Mouse (Mus musculus): ENCODE measurements around the gene Myom1. TPM values are rescaled to one million over a fixed set of nuclear protein-coding genes. Genes with fewer than 3 reads are reported as not detected.

The Myom1 gene
- polyA plus RNA-seq, 1 experiment, result 18.6 TPM

- DNase-seq, result no peak
- TF ChIP-seq CTCF (IDR thresholded peaks at IDR 0.05; ENCODE audit: insufficient read depth, low read length) (no peak), POLR2A (IDR thresholded peaks at IDR 0.05; ENCODE audit: borderline replicate concordance, extremely low read depth, low read depth, low read length) (no peak)
- H3K4me3 ChIP-seq (replicated peaks; ENCODE audit: extremely low read depth, low read depth, low read length), result peak overlapping the region; percentile 32
- 27% methylated on average over 2 of the region's 2 CpGs for WGBS
- peaks cover 34% of the 10 kb centered on the region for H3K4me1 ChIP-seq (ENCODE audit: control insufficient read depth, insufficient read depth, low read length)
Measured at GRCm38 (mm10) chr17:71000255-71000654, 2.2 kb upstream of the Myom1 start.

DNA sequence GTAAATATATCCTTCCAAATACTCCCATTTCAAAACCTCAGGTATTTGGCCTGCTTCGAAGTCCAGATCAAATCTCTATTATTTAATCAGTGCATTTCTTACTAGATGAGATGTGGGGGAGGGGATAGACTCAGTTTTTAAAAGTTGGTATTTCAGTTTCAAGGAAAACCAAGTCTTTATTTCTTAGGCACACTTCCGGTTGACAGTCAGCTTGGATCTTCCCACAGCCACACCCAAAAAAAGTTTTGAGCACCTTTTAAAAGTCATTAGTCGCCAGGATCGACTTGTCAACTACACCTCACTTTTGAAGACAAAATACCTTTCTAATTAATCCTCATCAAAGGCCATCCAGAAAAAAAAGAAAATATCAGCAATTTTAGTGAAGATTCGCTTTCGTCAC is 1.4 kb upstream of the Myom1 start:
- H3K4me1 ChIP-seq (ENCODE audit: control insufficient read depth, insufficient read depth, low read length), result peaks cover 34% of the 10 kb centered on the region
- no peak for DNase-seq
- H3K4me3 ChIP-seq (replicated peaks; ENCODE audit: extremely low read depth, low read depth, low read length), result peak overlapping the region; percentile 98
- no peak for TF ChIP-seq CTCF (IDR thresholded peaks at IDR 0.05; ENCODE audit: insufficient read depth, low read length)
- no peak for TF ChIP-seq POLR2A (IDR thresholded peaks at IDR 0.05; ENCODE audit: borderline replicate concordance, extremely low read depth, low read depth, low read length)
- 2% methylated on average over 6 of the region's 6 CpGs for WGBS

DNA sequence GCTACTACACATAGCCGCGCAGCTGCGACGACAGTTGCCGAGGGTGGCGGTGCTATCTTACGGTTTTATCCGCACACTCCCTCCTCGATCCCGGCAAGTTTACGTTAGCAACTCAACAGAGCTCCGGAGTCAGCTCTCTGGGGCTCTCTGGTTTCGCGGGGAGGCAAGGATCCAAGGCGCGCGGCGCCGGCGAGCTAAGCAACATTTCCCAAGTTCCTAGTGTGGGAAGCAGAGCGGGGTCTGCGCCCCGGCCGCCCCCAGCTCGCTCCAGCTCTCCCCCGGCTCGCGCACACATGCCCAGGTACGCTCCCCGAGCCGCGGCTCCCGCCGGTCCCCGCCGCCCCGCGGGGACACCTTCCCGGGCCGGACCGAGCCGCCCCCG is 743 bp upstream of the Myom1 start:
- peak; percentile 72 for DNase-seq
- H3K4me1 ChIP-seq (ENCODE audit: control insufficient read depth, insufficient read depth, low read length), result peaks cover 30% of the 10 kb centered on the region
- no peak for TF ChIP-seq CTCF (IDR thresholded peaks at IDR 0.05; ENCODE audit: insufficient read depth, low read length)
- TF ChIP-seq POLR2A (IDR thresholded peaks at IDR 0.05; ENCODE audit: borderline replicate concordance, extremely low read depth, low read depth, low read length), result no peak; the same call in 1 of the 2 replicates
- H3K4me3 ChIP-seq (replicated peaks; ENCODE audit: extremely low read depth, low read depth, low read length), result peak overlapping the region; percentile 98
- under 1% methylated on average over 27 of the region's 43 CpGs for WGBS

GRCm38 (mm10) chr17:71002744-71003094 is 286 bp downstream of the Myom1 start, which contains the start of gene Myl12a:
Gene Myl12a, minus strand, starts transcription at chr17:71002878.
- TF ChIP-seq CTCF (IDR thresholded peaks at IDR 0.05; ENCODE audit: insufficient read depth, low read length) (no peak), POLR2A (IDR thresholded peaks at IDR 0.05; ENCODE audit: borderline replicate concordance, extremely low read depth, low read depth, low read length) (no peak)
- WGBS, result 2% methylated on average over 14 of the region's 14 CpGs
- no peak for DNase-seq
- Histone ChIP-seq H3K4me1 (ENCODE audit: control insufficient read depth, insufficient read depth, low read length) (peaks cover 26% of the 10 kb centered on the region), H3K4me3 (replicated peaks; ENCODE audit: extremely low read depth, low read depth, low read length) (peak within 1 kb of the TSS; percentile 98)

GRCm38 (mm10) chr17:71003112-71003511 is 679 bp downstream of the Myom1 start:
- peaks cover 24% of the 10 kb centered on the region for H3K4me1 ChIP-seq (ENCODE audit: control insufficient read depth, insufficient read depth, low read length)
- DNase-seq, result no peak
- H3K4me3 ChIP-seq (replicated peaks; ENCODE audit: extremely low read depth, low read depth, low read length), result no peak overlapping the region
- WGBS, result 37% methylated on average over 4 of the region's 4 CpGs
- no peak for TF ChIP-seq CTCF (IDR thresholded peaks at IDR 0.05; ENCODE audit: insufficient read depth, low read length)
- TF ChIP-seq POLR2A (IDR thresholded peaks at IDR 0.05; ENCODE audit: borderline replicate concordance, extremely low read depth, low read depth, low read length), result no peak

- peaks cover 20% of the 10 kb centered on the region for H3K4me1 ChIP-seq (ENCODE audit: control insufficient read depth, insufficient read depth, low read length)
- H3K4me3 ChIP-seq (replicated peaks; ENCODE audit: extremely low read depth, low read depth, low read length), result no peak overlapping the region
- DNase-seq, result no peak
- 71% methylated on average over 2 of the region's 2 CpGs for WGBS
- TF ChIP-seq POLR2A (IDR thresholded peaks at IDR 0.05; ENCODE audit: borderline replicate concordance, extremely low read depth, low read depth, low read length) (no peak), CTCF (IDR thresholded peaks at IDR 0.05; ENCODE audit: insufficient read depth, low read length) (no peak)
Measured at GRCm38 (mm10) chr17:71003721-71004120, 1.3 kb downstream of the Myom1 start.

GRCm38 (mm10) chr17:71004186-71004960 is 1.9 kb downstream of the Myom1 start:
- WGBS, result 82% methylated on average over 10 of the region's 10 CpGs
- peak; percentile 38; the same call in 1 of the 2 replicates for TF ChIP-seq POLR2A (IDR thresholded peaks at IDR 0.05; ENCODE audit: borderline replicate concordance, extremely low read depth, low read depth, low read length)
- no peak for TF ChIP-seq CTCF (IDR thresholded peaks at IDR 0.05; ENCODE audit: insufficient read depth, low read length)
- DNase-seq, result no peak
- Histone ChIP-seq H3K4me1 (ENCODE audit: control insufficient read depth, insufficient read depth, low read length) (peaks cover 16% of the 10 kb centered on the region), H3K4me3 (replicated peaks; ENCODE audit: extremely low read depth, low read depth, low read length) (no peak overlapping the region)

DNA sequence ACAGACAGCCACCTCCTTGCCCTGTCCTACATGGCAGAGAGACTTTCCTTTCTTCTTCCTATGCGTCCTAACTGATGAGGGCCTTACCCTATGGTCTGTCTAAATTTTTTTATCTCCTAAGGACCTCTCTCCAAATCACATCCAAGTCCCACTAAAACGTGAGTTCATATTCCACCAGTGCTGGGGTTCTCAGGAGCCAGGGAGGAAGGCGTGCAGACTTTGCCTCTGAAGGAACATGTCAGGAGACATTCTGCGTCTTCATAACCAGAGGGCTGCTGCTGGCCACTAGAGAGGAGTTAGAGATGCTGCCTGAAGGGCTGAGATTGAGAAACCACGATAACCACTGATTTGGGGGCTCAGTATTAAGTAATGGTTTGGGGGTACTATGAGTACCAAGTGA is 4.5 kb downstream of the Myom1 start:
- TF ChIP-seq CTCF (IDR thresholded peaks at IDR 0.05; ENCODE audit: insufficient read depth, low read length) (no peak), POLR2A (IDR thresholded peaks at IDR 0.05; ENCODE audit: borderline replicate concordance, extremely low read depth, low read depth, low read length) (no peak)
- Histone ChIP-seq H3K4me1 (ENCODE audit: control insufficient read depth, insufficient read depth, low read length) (peaks cover 8% of the 10 kb centered on the region), H3K4me3 (replicated peaks; ENCODE audit: extremely low read depth, low read depth, low read length) (no peak overlapping the region)
- DNase-seq, result no peak
- WGBS, result 79% methylated on average over 5 of the region's 5 CpGs

DNA sequence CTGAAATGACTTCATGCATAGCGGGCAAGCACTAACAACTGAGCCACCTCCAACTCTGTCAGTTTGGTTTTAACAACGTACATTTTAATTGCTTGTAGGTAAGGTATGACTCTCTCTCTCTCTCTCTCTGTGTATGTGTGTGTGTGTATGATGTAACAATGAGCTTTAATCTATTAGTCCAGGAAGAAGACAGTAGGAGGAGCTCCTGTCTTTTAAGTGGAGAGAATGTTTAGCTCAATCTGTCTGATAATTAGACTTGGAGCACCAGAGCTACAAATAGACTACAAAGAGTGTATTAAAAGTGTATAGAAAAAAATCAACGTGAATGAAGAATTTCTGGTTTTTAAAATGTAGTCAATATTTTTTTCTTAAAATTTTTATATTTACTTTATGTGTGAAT is 6.2 kb downstream of the Myom1 start:
- TF ChIP-seq CTCF (IDR thresholded peaks at IDR 0.05; ENCODE audit: insufficient read depth, low read length) (no peak), POLR2A (IDR thresholded peaks at IDR 0.05; ENCODE audit: borderline replicate concordance, extremely low read depth, low read depth, low read length) (no peak)
- H3K4me1 ChIP-seq (ENCODE audit: control insufficient read depth, insufficient read depth, low read length), result 0 out of 2 replicates have a peak, but pooled peaks cover 2% of the 10 kb centered on the region
- no peak for DNase-seq
- WGBS, result 78% methylated on average over 3 of the region's 3 CpGs
- H3K4me3 ChIP-seq (replicated peaks; ENCODE audit: extremely low read depth, low read depth, low read length), result no peak overlapping the region

DNA sequence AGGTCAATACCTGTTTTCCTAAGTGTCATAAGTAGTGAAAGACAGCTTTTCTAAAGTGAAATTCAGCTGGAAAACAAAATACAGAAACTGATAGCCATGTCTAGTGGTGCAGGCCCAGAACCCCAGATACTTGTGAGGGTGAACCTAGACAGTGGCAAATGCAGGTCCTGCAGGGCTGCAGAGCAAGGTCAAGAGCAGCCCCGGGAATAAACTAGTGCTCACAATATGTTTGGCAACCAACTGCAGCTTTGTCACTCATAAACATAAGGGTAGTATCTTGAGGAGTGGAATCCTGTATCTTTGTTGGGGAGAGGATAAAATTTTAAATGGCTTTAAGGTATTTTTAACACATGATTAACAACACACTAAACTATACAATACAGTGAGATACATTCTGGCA is 7.3 kb downstream of the Myom1 start:
- WGBS, result 42% methylated on average over 1 of the region's 1 CpGs
- Histone ChIP-seq H3K4me3 (replicated peaks; ENCODE audit: extremely low read depth, low read depth, low read length) (no peak overlapping the region), H3K4me1 (ENCODE audit: control insufficient read depth, insufficient read depth, low read length) (peaks cover 3% of the 10 kb centered on the region)
- TF ChIP-seq CTCF (IDR thresholded peaks at IDR 0.05; ENCODE audit: insufficient read depth, low read length), result no peak
- TF ChIP-seq POLR2A (IDR thresholded peaks at IDR 0.05; ENCODE audit: borderline replicate concordance, extremely low read depth, low read depth, low read length), result no peak
- no peak for DNase-seq
